Mouse (Mus musculus) layer of hippocampus, postnatal 36 days (tissue): Measurements from ENCODE around the gene Scamp5. TPM values are rescaled to one million over a fixed set of nuclear protein-coding genes. Genes with fewer than 3 reads are reported as not detected.

Experiments used
- DNase-seq, 2 experiments: peaks; one replicate each; pipeline ENCODE4 v3.0.0; 2022
- total RNA-seq, 2 experiments: library from RNA; stranded (reverse); gene quantifications; 2 replicates each; pipeline ENCODE4 v1.2.3; 2021

Gene Scamp5
- total RNA-seq, 2 experiments from 2014 or later, result 370 to 381 TPM

DNA sequence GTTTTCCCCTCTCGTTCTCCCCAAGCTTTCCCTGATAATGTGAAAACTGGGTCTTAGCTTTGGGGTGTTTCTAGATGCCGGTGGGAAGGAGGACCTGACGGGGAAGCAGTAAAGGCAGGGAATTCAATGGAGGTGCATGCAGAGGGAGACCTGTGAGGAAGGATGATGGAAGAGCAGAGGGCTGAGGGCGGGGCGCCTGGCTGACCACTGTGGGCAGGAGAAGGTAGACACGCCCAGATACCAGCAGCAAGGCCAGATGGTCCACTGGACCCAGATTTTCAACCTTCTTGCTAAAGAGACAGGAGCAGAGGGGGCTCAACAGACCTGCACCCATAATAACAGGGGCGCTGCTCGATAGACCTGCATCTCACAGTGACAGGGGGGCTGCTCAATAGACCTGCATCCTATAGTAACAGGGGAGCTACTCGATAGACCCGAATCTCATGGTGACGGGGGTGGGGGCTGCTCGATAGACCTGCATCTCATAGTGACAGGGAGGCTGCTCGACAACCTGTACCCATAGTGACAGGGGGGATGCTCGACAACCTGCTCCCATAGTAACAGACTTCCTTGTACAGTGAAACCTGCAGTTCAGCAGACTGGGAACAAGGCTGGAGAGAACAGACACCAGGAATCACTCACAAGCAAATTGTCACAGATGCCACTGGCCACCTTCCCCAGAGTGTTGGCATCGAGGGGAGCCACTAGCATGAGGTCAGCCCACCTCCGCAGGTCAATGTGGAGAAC lies 48.2 kb downstream of the Scamp5 start:
- DNase-seq, result no peak

DNA sequence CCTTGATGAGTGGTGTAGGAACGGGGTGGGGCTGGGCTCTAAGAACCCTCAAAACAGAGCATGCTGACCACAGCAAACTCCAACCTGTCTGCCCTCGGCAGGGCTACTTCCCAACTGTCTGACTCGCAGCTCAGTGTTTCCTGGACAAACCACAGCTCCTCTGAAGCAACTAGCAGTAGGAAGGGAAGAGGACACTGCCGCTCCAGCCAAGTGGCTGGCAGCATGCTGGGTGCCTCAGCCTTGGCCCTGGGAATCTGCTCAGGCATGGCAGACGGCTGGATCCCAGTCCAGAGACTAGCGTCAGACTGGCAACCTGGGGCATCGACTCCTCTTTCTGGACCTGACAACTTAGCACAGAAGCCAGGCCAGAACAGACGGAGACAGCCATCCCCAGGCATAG lies 50.5 kb downstream of the Scamp5 start:
- DNase-seq, result no peak

GRCm38 (mm10) chr9:57407120-57407905 lies 60.5 kb downstream of the Scamp5 start:
- DNase-seq, result no peak

- no peak for DNase-seq
Measured at GRCm38 (mm10) chr9:57406395-57406794, 61.5 kb downstream of the Scamp5 start.

DNA sequence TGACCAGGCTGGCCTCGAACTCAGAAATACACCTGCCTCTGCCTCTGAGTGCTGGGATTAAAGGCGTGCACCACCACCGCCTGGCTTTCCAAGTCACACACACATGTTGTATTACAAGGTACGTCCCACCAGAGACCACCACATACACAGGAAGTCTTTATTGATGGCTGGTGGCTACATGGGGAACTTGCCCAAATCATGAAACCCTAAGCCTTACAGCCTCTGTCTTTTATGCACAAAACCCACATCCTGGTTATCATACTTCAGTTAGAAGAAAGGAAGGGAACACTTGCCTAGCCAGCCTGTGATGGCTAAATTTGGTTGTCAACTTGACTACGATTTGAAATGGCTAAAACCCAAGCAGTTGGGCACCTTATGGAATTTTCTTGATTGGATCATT lies 63.8 kb downstream of the Scamp5 start:
- DNase-seq, result no peak

- no peak for DNase-seq
Measured at GRCm38 (mm10) chr9:57402318-57403251, 65.3 kb downstream of the Scamp5 start.

DNA sequence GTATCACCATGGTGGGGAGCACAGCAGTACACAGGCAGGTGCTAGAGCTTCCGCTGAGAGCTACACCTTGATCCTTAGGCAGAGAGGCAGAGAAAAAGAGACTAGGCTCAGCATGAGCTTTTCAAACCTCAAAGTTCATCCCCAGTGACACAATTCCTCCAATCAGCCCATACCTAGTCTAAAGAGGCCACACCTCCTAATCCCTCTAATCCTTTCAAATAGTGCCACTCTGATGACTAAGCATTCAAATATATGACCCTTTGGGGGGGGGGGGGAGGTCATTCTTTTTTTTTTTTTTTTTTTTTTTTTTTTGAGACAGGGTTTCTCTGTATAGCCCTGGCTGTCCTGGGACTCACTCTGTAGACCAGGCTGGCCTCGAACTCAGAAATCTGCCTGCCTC lies 69.1 kb downstream of the Scamp5 start:
- DNase-seq, result no peak

DNA sequence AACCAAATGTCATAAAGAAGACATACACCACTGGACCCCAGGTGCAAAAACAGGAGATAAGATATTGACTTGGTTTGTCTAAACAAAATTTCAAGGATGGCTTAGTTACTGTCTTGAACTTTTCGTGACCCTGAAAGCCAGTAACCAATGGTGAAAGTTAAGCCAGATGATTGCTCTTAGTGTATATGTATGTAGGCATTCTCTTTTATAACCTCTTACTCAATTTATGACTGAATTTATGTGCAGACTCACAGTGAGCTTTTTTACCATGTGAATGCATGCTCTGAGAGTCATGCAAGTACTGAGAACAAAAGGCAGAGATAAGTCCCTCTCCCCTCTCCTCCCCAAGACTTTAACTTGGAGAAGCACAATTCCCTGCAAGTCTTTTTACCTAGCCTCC lies 75.0 kb downstream of the Scamp5 start:
- no peak for DNase-seq

Other genes with a start within 250 kb of the Scamp5 start
- not detected for gene Trcg1, start 231.5 kb downstream of the Scamp5 start, total RNA-seq
- gene 1700017B05Rik, start 205.4 kb downstream of the Scamp5 start, total RNA-seq, result 10 to 100 TPM; 31.7 to 33.8 TPM
- 10 to 100 TPM; 14.9 to 17.7 TPM for gene Ppcdc, start 27.9 kb downstream of the Scamp5 start, total RNA-seq
- 1 to 10 TPM; 9.4 to 9.9 TPM for gene Rpp25, start 36.0 kb upstream of the Scamp5 start, total RNA-seq
- 100 to 1,000 TPM; 387 to 406 TPM for gene Cox5a, start 53.2 kb upstream of the Scamp5 start, total RNA-seq
- gene Fam219b, start 69.5 kb upstream of the Scamp5 start, total RNA-seq, result 10 to 100 TPM; 18.7 to 19.2 TPM
- gene Mpi, start 84.7 kb upstream of the Scamp5 start, total RNA-seq, result 10 to 100 TPM; 65.9 to 66.3 TPM
- 10 to 100 TPM; 24.6 to 25.5 TPM for gene Scamp2, start 92.9 kb upstream of the Scamp5 start, total RNA-seq
- gene Ulk3, start 121.4 kb upstream of the Scamp5 start, total RNA-seq, result 10 to 100 TPM; 23.0 to 31.3 TPM
- gene Cplx3, start 138.2 kb upstream of the Scamp5 start, total RNA-seq, result 1 to 10 TPM; 3.6 to 3.7 TPM
- gene Lman1l, start 152.7 kb upstream of the Scamp5 start, total RNA-seq, result not detected
- 10 to 100 TPM; 35.2 to 41.8 TPM for gene Csk, start 185.6 kb upstream of the Scamp5 start, total RNA-seq
- not detected for gene Cyp1a2, start 215.6 kb upstream of the Scamp5 start, total RNA-seq
- gene Cyp1a1, start 219.9 kb upstream of the Scamp5 start, total RNA-seq, result under 1 TPM; 0.12 to 0.15 TPM
- 10 to 100 TPM; 15.5 to 15.6 TPM for gene Edc3, start 240.5 kb upstream of the Scamp5 start, total RNA-seq